Mouse (Mus musculus): ENCODE measurements around the gene Xxylt1. TPM values are rescaled to one million over a fixed set of nuclear protein-coding genes. Genes with fewer than 3 reads are reported as not detected.

Gene Xxylt1
- polyA plus RNA-seq, 1 experiment = 2.2 TPM

DNA sequence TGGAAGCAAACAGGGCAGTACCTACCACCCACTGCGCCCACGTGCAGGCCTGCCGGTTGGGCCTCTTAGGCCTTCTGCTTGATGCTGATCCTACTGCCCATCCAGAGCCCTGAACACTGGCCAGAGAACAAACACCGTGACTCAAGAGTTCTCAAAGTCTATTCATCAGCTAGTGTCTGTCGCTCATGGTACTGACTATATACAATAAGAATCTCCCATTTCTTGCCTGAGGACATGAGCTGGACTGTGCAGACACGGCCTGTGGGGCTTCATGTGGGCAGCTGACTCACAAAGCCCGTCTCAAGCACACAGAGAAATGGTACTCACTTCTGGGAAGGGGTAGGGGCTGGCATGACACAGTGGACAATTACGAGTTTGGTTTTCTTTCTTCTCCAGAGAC is 125.1 kb downstream of the Xxylt1 start:
- no peak overlapping the region for H3K4me3 ChIP-seq (replicated peaks)
- H3K4me1 ChIP-seq = peaks cover 20% of the 10 kb centered on the region
- TF ChIP-seq FLI1 (IDR thresholded peaks at IDR 0.05; ENCODE audit: low read length) = no peak
- TF ChIP-seq GATA1 (IDR thresholded peaks at IDR 0.05; ENCODE audit: borderline replicate concordance, low read length) = no peak
- H3K27me3 ChIP-seq (replicated peaks) = no peaks in the 10 kb centered on the region
- no peaks in the 10 kb centered on the region for H3K9me3 ChIP-seq
- H3K36me3 ChIP-seq (replicated peaks; ENCODE audit: low read length) = peaks cover 25% of the 10 kb centered on the region

DNA sequence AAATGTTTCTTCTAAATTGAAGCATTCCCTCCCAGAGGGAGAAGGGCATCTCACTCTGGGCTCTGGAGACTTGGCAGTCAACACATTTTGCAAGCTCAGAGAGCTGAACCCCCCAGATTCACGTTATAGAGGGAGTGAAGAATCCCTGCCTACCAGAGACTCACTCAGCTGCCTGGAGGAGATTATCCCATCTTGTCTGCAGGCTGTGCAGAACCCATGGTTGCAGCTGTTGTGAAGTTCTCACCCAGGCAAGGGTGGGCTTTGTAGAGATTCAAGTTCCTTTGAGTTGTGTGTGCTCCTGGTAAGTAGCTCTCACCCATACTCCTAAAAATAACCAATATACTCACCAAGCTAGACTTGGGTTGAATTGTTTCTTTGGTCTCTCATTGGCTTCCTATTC is 132.6 kb downstream of the Xxylt1 start:
- no peak overlapping the region for H3K4me3 ChIP-seq (replicated peaks)
- peaks cover 52% of the 10 kb centered on the region for H3K4me1 ChIP-seq
- H3K36me3 ChIP-seq (replicated peaks; ENCODE audit: low read length) = peaks cover 6% of the 10 kb centered on the region
- H3K27me3 ChIP-seq (replicated peaks) = peaks cover 2% of the 10 kb centered on the region
- no peak for TF ChIP-seq FLI1 (IDR thresholded peaks at IDR 0.05; ENCODE audit: low read length)
- TF ChIP-seq GATA1 (IDR thresholded peaks at IDR 0.05; ENCODE audit: borderline replicate concordance, low read length) = no peak
- H3K9me3 ChIP-seq = peaks cover 10% of the 10 kb centered on the region

DNA sequence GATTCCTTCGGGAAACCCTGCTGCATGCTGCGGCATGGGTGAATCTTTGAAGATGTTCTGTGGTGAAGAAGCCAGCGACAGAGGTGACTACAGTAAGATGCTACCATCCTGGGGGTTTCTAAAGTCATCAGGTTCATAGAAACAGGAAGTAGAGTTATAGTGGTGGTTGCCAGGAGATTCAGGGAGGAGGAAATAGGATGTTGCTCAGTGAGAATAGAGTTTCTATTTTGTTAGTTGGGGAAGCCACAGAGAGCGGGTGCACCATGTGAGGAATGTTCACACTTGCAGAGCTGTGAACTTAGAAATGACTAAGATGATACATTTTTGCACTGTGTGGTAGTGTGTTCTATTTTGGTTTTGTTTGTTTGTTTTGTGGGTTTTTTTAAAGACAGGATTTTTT is 133.0 kb downstream of the Xxylt1 start:
- TF ChIP-seq GATA1 (IDR thresholded peaks at IDR 0.05; ENCODE audit: borderline replicate concordance, low read length) (no peak), FLI1 (IDR thresholded peaks at IDR 0.05; ENCODE audit: low read length) (no peak)
- peaks cover 2% of the 10 kb centered on the region for H3K27me3 ChIP-seq (replicated peaks)
- H3K36me3 ChIP-seq (replicated peaks; ENCODE audit: low read length) = peaks cover 6% of the 10 kb centered on the region
- H3K9me3 ChIP-seq = peaks cover 10% of the 10 kb centered on the region
- H3K4me3 ChIP-seq (replicated peaks) = no peak overlapping the region
- H3K4me1 ChIP-seq = peaks cover 56% of the 10 kb centered on the region

DNA sequence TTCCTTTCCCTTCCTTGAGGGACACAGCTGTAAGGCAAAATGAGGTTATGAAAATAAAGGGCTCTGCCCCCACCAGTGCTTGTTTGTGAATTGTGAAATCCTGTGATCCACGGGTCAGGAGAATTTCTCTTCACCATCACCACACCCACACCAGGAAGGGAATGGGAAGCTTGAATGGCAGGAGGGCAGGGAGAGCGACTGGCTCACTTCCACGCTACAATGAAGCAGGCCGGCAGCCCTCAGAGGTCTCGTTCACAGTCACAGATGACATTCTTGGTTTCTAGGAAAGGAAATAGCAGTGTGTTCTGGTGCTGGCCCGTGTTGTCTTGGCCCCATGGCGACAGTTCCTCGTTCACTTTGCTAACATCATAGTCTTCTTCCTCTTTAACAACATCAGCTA is 136.3 kb downstream of the Xxylt1 start:
- TF ChIP-seq GATA1 (IDR thresholded peaks at IDR 0.05; ENCODE audit: borderline replicate concordance, low read length) = no peak
- TF ChIP-seq FLI1 (IDR thresholded peaks at IDR 0.05; ENCODE audit: low read length) = no peak
- H3K27me3 ChIP-seq (replicated peaks) = peaks cover 2% of the 10 kb centered on the region
- H3K4me3 ChIP-seq (replicated peaks) = peak overlapping the region; percentile 56
- peaks cover 6% of the 10 kb centered on the region for H3K36me3 ChIP-seq (replicated peaks; ENCODE audit: low read length)
- H3K9me3 ChIP-seq = peaks cover 10% of the 10 kb centered on the region
- peaks cover 76% of the 10 kb centered on the region for H3K4me1 ChIP-seq

DNA sequence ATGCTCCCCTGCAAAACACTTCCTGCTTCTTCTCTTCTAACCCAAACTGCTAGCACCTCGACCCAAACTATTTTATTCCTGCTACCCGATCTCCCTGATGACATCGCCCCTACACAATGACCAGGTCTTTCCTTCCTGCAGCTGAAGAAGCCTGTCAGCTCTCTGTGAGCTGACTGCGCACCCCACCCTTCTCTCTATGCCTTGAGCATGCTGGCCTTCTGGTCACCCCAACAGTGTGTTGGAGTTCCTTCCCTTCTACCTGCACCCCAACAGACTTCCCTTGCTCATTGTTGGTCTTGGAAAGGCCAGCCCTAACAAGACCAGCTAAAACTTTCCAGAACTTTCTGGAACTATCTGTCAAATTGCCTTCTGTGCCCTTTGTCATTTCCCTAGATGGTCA is 137.3 kb downstream of the Xxylt1 start:
- H3K4me3 ChIP-seq (replicated peaks) = peak overlapping the region; percentile 55
- peaks cover 6% of the 10 kb centered on the region for H3K36me3 ChIP-seq (replicated peaks; ENCODE audit: low read length)
- TF ChIP-seq FLI1 (IDR thresholded peaks at IDR 0.05; ENCODE audit: low read length) (no peak), GATA1 (IDR thresholded peaks at IDR 0.05; ENCODE audit: borderline replicate concordance, low read length) (no peak)
- peaks cover 76% of the 10 kb centered on the region for H3K4me1 ChIP-seq
- H3K9me3 ChIP-seq = peaks cover 10% of the 10 kb centered on the region
- H3K27me3 ChIP-seq (replicated peaks) = peaks cover 2% of the 10 kb centered on the region

DNA sequence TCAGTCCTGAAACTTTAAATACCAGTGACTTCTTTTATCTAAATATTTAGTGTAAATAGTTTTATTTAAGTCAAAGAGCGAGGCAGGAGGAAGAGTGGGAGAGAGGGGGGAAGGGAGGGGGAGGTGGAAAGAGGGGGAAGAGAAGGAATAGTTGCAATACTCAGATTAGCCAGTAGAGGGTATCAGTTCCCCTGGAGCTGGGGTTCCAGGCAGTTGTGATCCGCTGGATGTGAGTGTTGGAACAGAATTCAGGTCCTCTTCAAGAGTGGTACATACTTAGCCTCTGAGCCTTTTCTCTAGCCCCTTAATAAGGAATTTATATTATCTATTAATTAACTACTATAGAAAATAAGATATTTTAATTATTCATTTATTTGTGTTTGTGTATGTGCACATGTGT is 140.5 kb downstream of the Xxylt1 start:
- Histone ChIP-seq H3K9me3 (no peaks in the 10 kb centered on the region), H3K4me1 (peaks cover 65% of the 10 kb centered on the region), H3K4me3 (replicated peaks) (peak overlapping the region; percentile 15), H3K36me3 (replicated peaks; ENCODE audit: low read length) (no peaks in the 10 kb centered on the region), H3K27me3 (replicated peaks) (peaks cover 13% of the 10 kb centered on the region)
- no peak for TF ChIP-seq FLI1 (IDR thresholded peaks at IDR 0.05; ENCODE audit: low read length)
- TF ChIP-seq GATA1 (IDR thresholded peaks at IDR 0.05; ENCODE audit: borderline replicate concordance, low read length) = no peak

DNA sequence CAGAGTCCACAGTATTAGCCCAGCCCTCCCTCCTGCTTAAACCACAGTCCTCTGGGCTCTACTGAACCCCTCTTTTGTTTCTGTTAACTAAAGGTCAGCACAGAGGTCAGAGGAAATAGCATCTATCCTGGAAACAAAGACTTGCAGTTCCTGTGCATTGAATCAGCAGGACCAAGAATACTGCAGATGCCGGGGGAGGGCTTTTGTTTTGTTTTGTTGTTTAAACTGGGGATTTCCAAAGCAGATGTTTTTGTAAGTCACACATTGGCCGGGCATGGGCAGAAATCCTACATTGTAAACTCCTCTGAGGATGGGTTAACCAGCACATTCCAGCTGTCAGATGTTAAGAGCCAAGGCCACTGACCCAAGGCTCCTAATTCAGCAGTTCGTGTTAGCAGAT is 141.3 kb downstream of the Xxylt1 start:
- TF ChIP-seq GATA1 (IDR thresholded peaks at IDR 0.05; ENCODE audit: borderline replicate concordance, low read length) (no peak), FLI1 (IDR thresholded peaks at IDR 0.05; ENCODE audit: low read length) (no peak)

DNA sequence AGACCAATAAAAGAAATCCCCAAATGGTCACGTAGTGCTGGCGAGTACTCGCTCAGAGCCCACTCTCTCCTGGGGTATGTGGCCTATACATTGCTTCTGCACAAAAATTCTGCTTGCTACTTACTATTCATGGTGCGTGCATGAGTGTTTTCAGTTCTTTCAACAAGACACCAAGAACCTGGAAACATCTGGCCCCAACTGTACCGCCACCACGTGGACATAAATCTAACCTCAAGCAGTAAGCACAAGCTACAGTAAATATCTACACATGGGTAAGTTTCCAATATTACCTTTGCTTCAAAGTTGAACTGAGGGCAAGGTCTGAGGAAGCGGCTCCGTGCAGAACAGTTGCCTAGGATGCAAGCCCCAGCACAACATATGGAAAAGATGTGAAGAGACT is 142.0 kb downstream of the Xxylt1 start:
- TF ChIP-seq FLI1 (IDR thresholded peaks at IDR 0.05; ENCODE audit: low read length) (no peak), GATA1 (IDR thresholded peaks at IDR 0.05; ENCODE audit: borderline replicate concordance, low read length) (no peak)

More for the DNA sequence above, 141.3 kb downstream of the Xxylt1 start:
- peaks cover 63% of the 10 kb centered on the region for H3K4me1 ChIP-seq
- H3K4me3 ChIP-seq (replicated peaks) = peak overlapping the region; percentile 3
- no peaks in the 10 kb centered on the region for H3K9me3 ChIP-seq
- peaks cover 20% of the 10 kb centered on the region for H3K27me3 ChIP-seq (replicated peaks)
- no peaks in the 10 kb centered on the region for H3K36me3 ChIP-seq (replicated peaks; ENCODE audit: low read length)

DNA sequence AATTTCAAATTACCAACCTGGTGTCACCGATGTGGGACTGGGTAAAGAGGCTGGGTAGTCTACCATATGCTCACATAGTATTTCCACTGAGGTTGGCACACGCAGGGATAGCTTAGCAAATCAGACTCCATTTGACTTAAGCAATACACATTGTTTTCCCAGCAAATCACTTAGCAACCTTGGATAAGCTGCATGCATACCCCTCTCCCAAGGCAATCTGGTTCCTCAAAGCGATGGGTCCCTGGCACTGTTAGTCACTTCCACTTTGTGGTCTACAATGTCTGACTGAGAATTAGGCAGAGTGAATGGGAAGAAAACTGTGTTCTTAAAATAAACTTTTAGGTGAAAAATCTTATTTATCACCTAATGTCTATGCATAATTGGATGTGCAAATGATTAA is 142.6 kb downstream of the Xxylt1 start:
- Histone ChIP-seq H3K9me3 (no peaks in the 10 kb centered on the region), H3K4me1 (peaks cover 59% of the 10 kb centered on the region), H3K27me3 (replicated peaks) (peaks cover 29% of the 10 kb centered on the region), H3K4me3 (replicated peaks) (no peak overlapping the region), H3K36me3 (replicated peaks; ENCODE audit: low read length) (no peaks in the 10 kb centered on the region)
- no peak for TF ChIP-seq FLI1 (IDR thresholded peaks at IDR 0.05; ENCODE audit: low read length)

More for the DNA sequence above, 142.0 kb downstream of the Xxylt1 start:
- Histone ChIP-seq H3K9me3 (no peaks in the 10 kb centered on the region), H3K27me3 (replicated peaks) (peaks cover 26% of the 10 kb centered on the region), H3K36me3 (replicated peaks; ENCODE audit: low read length) (no peaks in the 10 kb centered on the region), H3K4me1 (peaks cover 61% of the 10 kb centered on the region), H3K4me3 (replicated peaks) (no peak overlapping the region)

DNA sequence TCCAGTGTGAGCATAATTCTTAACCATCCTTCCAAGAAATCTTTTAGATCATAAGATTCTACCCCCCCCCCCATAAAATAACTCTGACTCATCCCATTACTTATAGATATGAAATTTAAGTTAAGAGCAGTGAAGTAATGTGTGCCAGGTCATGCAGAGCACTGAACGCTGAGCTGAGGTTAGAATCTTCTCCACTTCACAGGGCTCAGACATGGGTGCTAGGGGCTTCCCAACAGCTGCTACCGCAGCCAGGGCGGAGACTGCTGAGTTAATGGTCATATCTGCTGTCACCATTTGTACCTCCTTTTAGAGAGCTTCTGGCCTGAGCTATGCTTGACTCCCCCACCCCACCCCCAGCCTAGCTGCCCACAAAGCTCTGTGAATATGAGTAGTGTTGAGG is 143.6 kb downstream of the Xxylt1 start:
- no peak for TF ChIP-seq GATA1 (IDR thresholded peaks at IDR 0.05; ENCODE audit: borderline replicate concordance, low read length)
- TF ChIP-seq FLI1 (IDR thresholded peaks at IDR 0.05; ENCODE audit: low read length) = no peak
- Histone ChIP-seq H3K27me3 (replicated peaks) (peaks cover 33% of the 10 kb centered on the region), H3K4me1 (peaks cover 57% of the 10 kb centered on the region), H3K36me3 (replicated peaks; ENCODE audit: low read length) (no peaks in the 10 kb centered on the region), H3K9me3 (0 out of 2 replicates have a peak, but pooled peaks cover under 1% of the 10 kb centered on the region), H3K4me3 (replicated peaks) (no peak overlapping the region)

DNA sequence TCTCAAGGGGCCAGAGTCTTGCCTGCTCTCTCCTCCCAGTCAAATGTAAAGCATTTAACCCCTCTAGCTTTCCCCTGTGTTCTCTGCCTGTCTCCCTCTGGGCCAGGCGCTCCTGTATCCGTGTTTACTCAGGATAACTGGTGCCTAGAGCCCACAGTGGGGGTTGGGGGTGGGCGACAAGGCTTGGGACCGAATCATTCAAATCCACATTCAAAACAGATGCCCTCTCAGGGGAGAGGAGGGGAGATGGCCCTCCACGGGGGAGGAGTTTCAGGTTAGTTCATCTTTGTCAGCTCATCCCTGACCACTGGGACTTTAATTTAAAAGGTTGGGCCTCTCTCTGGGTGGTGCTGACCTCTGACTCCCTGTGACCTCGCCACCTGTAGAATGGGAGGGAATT is 144.8 kb downstream of the Xxylt1 start:
- H3K4me1 ChIP-seq = peaks cover 51% of the 10 kb centered on the region
- no peak for TF ChIP-seq FLI1 (IDR thresholded peaks at IDR 0.05; ENCODE audit: low read length)
- no peak for TF ChIP-seq GATA1 (IDR thresholded peaks at IDR 0.05; ENCODE audit: borderline replicate concordance, low read length)
- H3K27me3 ChIP-seq (replicated peaks) = peaks cover 40% of the 10 kb centered on the region
- H3K4me3 ChIP-seq (replicated peaks) = no peak overlapping the region
- peaks cover 12% of the 10 kb centered on the region for H3K9me3 ChIP-seq
- H3K36me3 ChIP-seq (replicated peaks; ENCODE audit: low read length) = no peaks in the 10 kb centered on the region

Measured in megakaryocyte, embryonic 14.5 days (primary cell).